17 mouse cellular contexts compared by ENCODE assay signal in genomic region chr14:109359914-109360313, GRCm38 (mm10).
A peak's percentile ranks its signal among the peaks of the same experiment; 100 is the strongest.
DNase-seq lines count a peak whose midpoint lies in the region; TF ChIP-seq lines count a peak whose summit lies in the region.
"Had no signal": no experiment of that assay in that cellular context is flagged by ENCODE, and none has a peak within 500 bp of the region (broad histone marks: within the 10 kb centered on the region; RNA-seq: fewer than 3 reads in every experiment).

No protein-coding gene starts in this region.

- TF ChIP-seq POLR2A in thymus, adult 2 months (IDR thresholded peaks at IDR 0.05; ENCODE audit: control insufficient read depth, extremely low read depth, insufficient read depth, low read length, poor library complexity): no peak

- no peak overlapping the region for H3K27ac ChIP-seq in layer of hippocampus, adult 2 months
- no peak overlapping the region for H3K27ac ChIP-seq in thymus, adult 2 months (ENCODE audit: control insufficient read depth, insufficient read depth, low read length)
- H3K27ac ChIP-seq: embryonic facial prominence, embryonic 13.5 days; hindbrain, embryonic 13.5 days; neural tube, embryonic 12.5 days had no signal

- TF ChIP-seq CTCF in layer of hippocampus, adult 2 months (conservative IDR thresholded peaks at IDR 0.05): no peak
- TF ChIP-seq CTCF in thymus, adult 2 months (IDR thresholded peaks at IDR 0.05; ENCODE audit: borderline replicate concordance, control insufficient read depth, extremely low read depth, insufficient read depth, low read length, poor library complexity): no peak

- DNase-seq in layer of hippocampus, adult 11-12 months (ENCODE audit: low spot score): peak; percentile 51
- no peak for DNase-seq in layer of hippocampus, postnatal 10 days (ENCODE audit: low spot score in 2 of 2)
- peak; percentile 37 to 50 for DNase-seq in layer of hippocampus, adult 2 months (ENCODE audit: low spot score in 2 of 2)
- peak; percentile 27 to 86 for DNase-seq in left cerebral cortex, adult 8-10 months (ENCODE audit: low spot score in 2 of 2)
- peak; percentile 73 for DNase-seq in right cerebral cortex, postnatal 25 days
- DNase-seq in adipocyte (ENCODE audit: low spot score): no peak
- no peak for DNase-seq in thymus, adult 2 months
- no peak for DNase-seq in kidney, adult 8-10 months
- DNase-seq: kidney, adult 11 months; kidney, postnatal 36 days; lung, embryonic 14.5 days; thymus, postnatal 25 days had no signal

- no peaks in the 10 kb centered on the region for H3K27me3 ChIP-seq in thymus, adult 2 months (ENCODE audit: control insufficient read depth, insufficient read depth, low read length)
- H3K27me3 ChIP-seq: CH12.LX; embryonic facial prominence, embryonic 13.5 days; hindbrain, embryonic 13.5 days; megakaryocyte, embryonic 14.5 days; neural tube, embryonic 12.5 days had no signal

- no peaks in the 10 kb centered on the region for H3K36me3 ChIP-seq in thymus, adult 2 months (ENCODE audit: control insufficient read depth, insufficient read depth, low read length)
- H3K36me3 ChIP-seq: embryonic facial prominence, embryonic 13.5 days; hindbrain, embryonic 13.5 days; neural tube, embryonic 12.5 days had no signal

- H3K4me1 ChIP-seq in thymus, adult 2 months (replicated peaks; ENCODE audit: control insufficient read depth, insufficient read depth, low read length): no peaks in the 10 kb centered on the region
- H3K4me1 ChIP-seq: embryonic facial prominence, embryonic 13.5 days; hindbrain, embryonic 13.5 days; megakaryocyte, embryonic 14.5 days; neural tube, embryonic 12.5 days had no signal

- no peak overlapping the region for H3K4me3 ChIP-seq in layer of hippocampus, adult 2 months
- no peak overlapping the region for H3K4me3 ChIP-seq in thymus, adult 2 months (ENCODE audit: control insufficient read depth, insufficient read depth, low read length)
- H3K4me3 ChIP-seq: embryonic facial prominence, embryonic 13.5 days; hindbrain, embryonic 13.5 days; megakaryocyte, embryonic 14.5 days; neural tube, embryonic 12.5 days had no signal

- WGBS in thymus, adult 2 months: 85% methylated on average over 4 of the region's 4 CpGs

Comparison
In these comparisons a context has a peak if more than half of its experiments do, and no peak if none do; other contexts are left out.
1. DNase-seq: peak in layer of hippocampus, adult 11-12 months (single experiment), layer of hippocampus, adult 2 months (2 of 2), left cerebral cortex, adult 8-10 months (2 of 2) and right cerebral cortex, postnatal 25 days (single experiment); none in layer of hippocampus, postnatal 10 days (0 of 2), adipocyte (single experiment), thymus, adult 2 months (single experiment) and kidney, adult 8-10 months (0 of 2).